Mouse (Mus musculus) left cerebral cortex, postnatal 14 days (tissue): ENCODE data around the gene Arhgap22. TPM values are rescaled to one million over a fixed set of nuclear protein-coding genes. Genes with fewer than 3 reads are reported as not detected.

Source experiments
- DNase-seq, 2 experiments: peaks; one replicate each; pipeline ENCODE4 v3.0.0; 2021 to 2022; ENCODE audit warnings: low spot score in 2 of 2, mixed read lengths in 1 of 2
- intact Hi-C: fragments of 180-260 bp; cut with DNase I; formaldehyde crosslinking; loops from one replicate; pipeline ENCODE4 v1.15.1; 2025
- long read RNA-seq, 2 experiments: library from polyadenylated mRNA; stranded (forward); transcript quantifications; one replicate each; pipeline ENCODE4 v2.0.0; 2021
- total RNA-seq, 2 experiments: library from RNA; stranded (reverse); gene quantifications; 2 replicates each; pipeline ENCODE4 v1.2.3; 2021

The Arhgap22 gene
- total RNA-seq: 10 to 100 TPM in 1 of 2 experiments, 1 to 10 TPM in 1; 8.8 to 11.4 TPM
- long read RNA-seq, experiment 1, partial matches to known transcripts: 4 of 11 reads
- long read RNA-seq, experiment 1, other reads (novel, unspliced or antisense): 7 of 11 reads
- long read RNA-seq, experiment 2, partial matches to known transcripts: 4 of 14 reads
- long read RNA-seq, experiment 2, other reads (novel, unspliced or antisense): 10 of 14 reads

- DNase-seq: peak; percentile 83 to 92
- intact Hi-C loops: loop anchor here (1.0 to 2.0 kb wide), 2 partner anchors 89 to 157 kb away; no protein-coding TSS in a partner anchor
Measured at GRCm38 (mm10) chr14:33213823-33214766, at the start of gene Arhgap22. TSS of gene Arhgap22 (plus strand) at chr14:33214026.

GRCm38 (mm10) chr14:33168750-33169149 lies 45.1 kb upstream of the Arhgap22 start:
- intact Hi-C loops: no loop called here
- DNase-seq: no peak

- DNase-seq: no peak
- intact Hi-C loops: no loop called here
Measured at GRCm38 (mm10) chr14:33171942-33172341, 41.9 kb upstream of the Arhgap22 start.

GRCm38 (mm10) chr14:33175059-33175821 lies 38.6 kb upstream of the Arhgap22 start:
- DNase-seq: no peak

DNA sequence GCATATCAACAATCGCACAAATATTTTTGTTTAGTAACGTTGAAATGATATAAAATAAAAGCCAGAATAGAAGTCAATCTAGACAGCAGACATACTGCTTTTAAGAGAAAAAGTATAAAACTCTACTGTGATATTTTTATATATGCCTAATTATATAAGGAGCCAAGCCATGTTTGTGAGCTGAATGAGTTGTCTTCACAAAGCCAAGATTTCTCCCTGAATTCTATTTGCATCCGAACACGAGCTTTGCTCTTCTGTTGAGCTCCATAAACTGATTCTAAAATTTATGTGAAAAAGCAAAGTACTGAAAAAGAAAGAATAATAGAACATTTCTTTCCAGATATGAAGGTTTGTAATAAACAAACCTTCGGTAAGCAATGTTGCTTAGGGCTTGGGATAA lies 33.7 kb upstream of the Arhgap22 start:
- no peak for DNase-seq
- intact Hi-C loops: no loop called here

More at GRCm38 (mm10) chr14:33175059-33175821, 38.6 kb upstream of the Arhgap22 start:
- intact Hi-C loops: no loop called here

DNA sequence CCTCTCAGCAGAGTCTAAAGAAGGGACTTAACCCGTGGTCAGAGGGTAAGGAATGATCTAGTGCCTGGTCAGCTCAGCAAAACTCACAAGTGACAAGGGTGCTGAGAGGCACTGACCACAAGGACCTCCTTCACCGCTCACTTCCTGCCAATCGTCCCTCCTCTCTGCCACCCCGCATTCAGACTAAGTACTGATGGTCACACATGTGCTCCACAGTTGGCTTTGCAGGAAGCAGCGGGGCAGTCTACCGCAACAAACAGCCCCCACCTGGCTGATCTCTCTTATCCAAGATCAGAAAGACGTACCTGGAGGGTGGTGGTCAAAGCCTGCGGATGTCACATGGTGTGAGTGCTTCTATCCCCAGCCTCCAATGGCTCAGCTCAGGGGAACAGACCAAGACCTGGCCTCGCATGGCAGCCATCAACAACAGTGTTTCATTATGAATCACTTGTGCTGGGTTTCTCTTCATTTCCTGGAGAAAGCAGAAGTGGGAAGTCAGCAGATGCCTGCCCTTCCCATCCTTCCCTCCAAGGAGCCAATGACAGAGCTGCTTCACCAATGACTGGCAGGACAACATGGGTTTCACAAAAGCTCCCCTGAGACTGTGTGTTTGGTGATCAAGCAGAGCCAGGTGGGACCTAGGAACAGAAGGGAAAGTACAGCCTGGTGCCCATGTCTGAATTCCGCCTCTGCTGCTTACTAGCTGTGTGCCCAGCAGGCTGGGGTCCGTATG lies 28.6 kb upstream of the Arhgap22 start, which contains the start of gene Wdfy4:
Wdfy4 (minus strand) TSS at position 441 of the 733 bp plus-strand sequence.
- intact Hi-C loops: no loop called here
- DNase-seq: no peak

DNA sequence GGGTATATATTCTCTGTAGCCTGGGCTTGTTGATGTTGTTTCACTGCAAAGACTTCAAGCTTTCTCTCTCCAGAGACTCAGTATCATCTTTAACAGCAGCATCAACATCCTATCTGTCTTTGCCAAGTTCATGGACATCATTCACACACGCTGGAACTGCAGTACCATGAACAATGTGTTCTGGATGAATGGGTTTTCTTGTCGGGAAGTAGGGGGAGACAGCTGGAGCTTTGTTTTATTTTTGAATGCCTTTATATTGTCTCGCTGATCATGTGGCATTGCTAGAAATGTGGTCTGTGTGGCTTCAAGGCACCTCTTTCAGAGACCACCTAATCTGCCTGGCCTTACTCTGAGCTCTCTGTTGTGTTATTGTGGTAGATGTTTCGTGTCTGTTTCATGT lies 26.6 kb upstream of the Arhgap22 start:
- intact Hi-C loops: no loop called here
- DNase-seq: no peak

DNA sequence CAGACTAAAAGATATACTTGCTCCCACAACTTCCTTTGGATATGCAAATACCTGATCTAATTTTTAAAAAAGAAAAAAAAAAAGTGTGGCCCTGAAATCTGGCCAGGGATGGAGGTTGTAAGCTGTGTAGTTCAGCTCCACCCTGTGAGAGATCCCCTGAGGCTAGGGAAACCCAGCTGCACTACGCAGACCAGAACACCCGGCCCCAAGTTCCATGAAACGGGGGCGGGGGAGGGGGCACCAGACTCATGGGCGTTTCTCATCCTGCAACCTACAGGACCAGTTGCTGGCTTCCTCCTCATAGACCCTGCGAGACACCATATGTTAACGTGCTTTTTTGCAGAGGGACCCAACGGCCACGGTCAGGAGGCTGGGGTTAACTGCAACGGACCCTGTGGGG lies 24.6 kb upstream of the Arhgap22 start:
- no peak for DNase-seq
- intact Hi-C loops: no loop called here

DNA sequence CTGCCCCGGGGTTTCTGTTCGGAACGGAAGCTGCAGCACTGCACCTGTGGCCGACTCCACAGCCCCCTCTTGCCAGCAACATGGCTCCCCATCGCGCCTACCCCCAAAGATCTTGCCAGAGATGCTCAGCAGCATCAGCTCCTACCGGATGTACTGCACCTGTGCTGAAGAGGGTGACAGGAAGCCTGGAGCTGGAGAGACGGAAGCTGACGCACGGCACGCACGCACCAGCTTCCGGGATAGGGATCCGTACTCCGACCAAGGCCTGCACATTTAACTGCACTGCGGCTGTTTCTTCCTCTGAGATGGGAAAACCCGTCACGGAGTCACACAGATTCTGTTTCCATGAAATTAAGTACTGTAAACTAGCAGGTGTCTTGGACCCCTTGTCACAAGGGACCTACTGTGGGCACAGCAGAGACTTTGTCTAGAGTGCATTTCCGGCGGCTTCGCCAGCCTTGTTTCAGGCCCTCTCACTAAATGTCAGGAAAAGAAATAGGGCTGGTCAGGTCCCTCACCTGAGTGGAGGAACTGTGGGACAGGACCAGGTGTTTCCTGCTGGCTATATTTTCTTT lies 23.9 kb upstream of the Arhgap22 start:
- DNase-seq: no peak
- intact Hi-C loops: no loop called here

GRCm38 (mm10) chr14:33190646-33191045 lies 23.2 kb upstream of the Arhgap22 start:
- no peak for DNase-seq
- intact Hi-C loops: no loop called here

DNA sequence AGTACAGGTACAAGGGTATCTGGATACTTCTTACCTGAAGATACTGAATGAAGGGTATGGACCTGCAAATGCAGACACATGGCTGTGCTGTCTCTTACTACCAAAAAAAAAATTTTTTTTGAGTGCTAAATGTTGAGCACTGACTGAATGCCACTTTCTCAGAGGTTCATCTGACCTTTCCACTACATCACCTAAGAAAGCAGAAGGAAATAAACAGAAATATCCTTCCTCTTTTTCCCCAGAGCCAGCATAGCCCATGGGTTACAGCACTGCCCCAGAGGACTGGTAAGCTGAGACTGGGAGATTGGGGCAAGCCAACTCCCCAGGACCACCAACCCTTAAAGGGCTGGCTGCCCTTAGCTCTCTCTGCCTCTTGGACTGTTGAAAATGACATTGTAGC lies 20.1 kb upstream of the Arhgap22 start:
- no peak for DNase-seq
- intact Hi-C loops: no loop called here

DNA sequence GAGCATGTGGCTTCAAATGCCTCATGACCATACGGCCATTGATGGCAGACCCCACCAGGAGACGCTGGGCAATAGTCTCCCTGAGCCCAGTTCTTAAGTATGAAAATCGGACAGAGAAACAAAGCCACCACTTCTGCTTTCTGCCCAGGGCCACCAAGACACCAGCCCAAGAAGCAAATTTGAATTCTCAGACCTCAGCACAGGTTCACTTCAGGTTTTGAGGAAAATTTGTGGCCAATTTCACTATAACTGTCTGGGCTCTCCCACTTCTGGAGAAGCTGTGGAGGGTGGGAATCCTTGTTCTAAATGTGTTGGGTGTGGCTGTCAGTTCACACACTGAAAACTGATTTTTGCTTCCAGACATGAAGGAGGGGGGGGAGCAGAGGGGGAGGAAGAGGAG lies 19.6 kb upstream of the Arhgap22 start:
- DNase-seq: no peak
- intact Hi-C loops: no loop called here

GRCm38 (mm10) chr14:33202161-33202560 lies 11.7 kb upstream of the Arhgap22 start:
- no peak for DNase-seq
- intact Hi-C loops: loop anchor here (10.0 kb wide), 1 partner anchor 597 kb away; no protein-coding TSS in a partner anchor

DNA sequence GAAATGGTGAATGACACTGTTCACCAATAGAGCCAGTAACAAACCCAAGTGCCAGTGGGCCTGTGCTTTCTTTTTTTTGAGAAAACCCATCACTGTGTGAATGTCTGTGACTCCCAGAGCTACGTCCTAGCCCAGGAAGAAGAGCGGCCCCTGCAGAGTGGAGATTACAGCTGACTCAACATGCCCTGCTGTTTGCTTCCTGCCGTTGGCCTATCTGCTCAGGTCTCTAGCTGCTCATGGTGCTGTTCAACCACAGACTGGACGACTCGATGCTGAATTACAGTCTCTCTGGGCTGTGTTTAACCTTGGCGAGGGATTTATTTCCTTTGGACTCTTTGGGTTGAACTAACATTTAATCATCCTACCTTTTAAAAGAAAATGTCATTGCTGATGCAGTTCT lies 10.9 kb upstream of the Arhgap22 start:
- DNase-seq: no peak
- intact Hi-C loops: loop anchor here (10.0 kb wide), 1 partner anchor 598 kb away; no protein-coding TSS in a partner anchor

DNA sequence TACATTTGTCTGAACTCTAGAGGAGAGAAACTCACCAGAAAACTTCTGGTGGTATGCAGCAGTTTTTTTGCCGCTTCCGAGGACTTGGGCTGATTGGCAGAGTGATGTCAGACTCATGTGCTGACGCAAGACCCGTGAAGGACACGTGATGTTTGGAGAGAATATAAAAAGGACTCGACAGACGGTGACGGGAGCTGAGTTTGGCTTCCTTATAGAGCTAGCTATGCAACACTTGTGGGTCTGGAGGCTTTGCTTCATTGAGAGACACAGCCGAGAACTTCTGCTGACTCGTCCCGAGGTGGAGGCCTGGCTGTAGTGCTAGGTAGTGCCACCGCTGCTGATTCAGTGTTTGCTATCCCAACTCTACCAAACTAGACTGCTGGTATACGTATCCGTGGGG lies 10.0 kb upstream of the Arhgap22 start:
- intact Hi-C loops: loop anchor here (10.0 kb wide), 1 partner anchor 599 kb away; no protein-coding TSS in a partner anchor
- no peak for DNase-seq

- DNase-seq: peak in 1 of 2 experiments; percentile 46
- intact Hi-C loops: loop anchor here (5.0 to 10.0 kb wide), 3 partner anchors 58 to 673 kb away; no protein-coding TSS in a partner anchor
Measured at GRCm38 (mm10) chr14:33205280-33205965, 8.4 kb upstream of the Arhgap22 start.

DNA sequence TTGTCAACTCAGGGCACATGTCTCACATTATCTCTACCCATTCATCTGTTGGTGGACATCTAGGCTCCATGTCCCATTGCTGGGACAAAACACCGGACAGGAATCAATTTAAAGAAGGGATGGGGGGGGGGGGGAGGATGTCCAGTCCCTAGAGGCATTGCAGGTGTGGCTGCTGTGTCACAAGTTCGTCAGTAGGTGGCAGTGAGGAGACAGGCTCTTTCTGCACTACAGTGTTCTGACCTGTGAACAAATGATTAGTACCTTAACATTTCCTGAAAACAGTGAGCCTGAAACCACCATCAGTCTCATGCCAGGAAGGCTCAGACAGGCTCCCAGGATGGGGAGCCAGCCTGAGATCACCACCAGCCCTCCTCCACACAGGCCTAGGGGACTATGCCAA lies 6.8 kb upstream of the Arhgap22 start:
- intact Hi-C loops: loop anchor here (5.0 to 10.0 kb wide), 3 partner anchors 60 to 675 kb away; no protein-coding TSS in a partner anchor
- no peak for DNase-seq

- intact Hi-C loops: loop anchor here (5.0 to 10.0 kb wide), 3 partner anchors 61 to 676 kb away; no protein-coding TSS in a partner anchor
- DNase-seq: no peak
Measured at GRCm38 (mm10) chr14:33208331-33208730, 5.5 kb upstream of the Arhgap22 start.
